Mouse (Mus musculus) gastrocnemius, adult 18-20 months (tissue): Measurements from ENCODE around the gene Cog7. TPM values are rescaled to one million over a fixed set of nuclear protein-coding genes. Genes with fewer than 3 reads are reported as not detected.

Experiments
- DNase-seq: peaks from one replicate; pipeline ENCODE4 v3.0.0; 2021; ENCODE audit warnings: low spot score
- total RNA-seq, 2 experiments: library from RNA; stranded (reverse); gene quantifications; 2 replicates each; pipeline ENCODE4 v1.2.3; 2021

Gene Cog7
- total RNA-seq, 2 experiments from 2014 or later: 11.6 TPM

GRCm38 (mm10) chr7:121954891-121955669 is 26.4 kb downstream of the Cog7 start:
- DNase-seq: no peak

GRCm38 (mm10) chr7:121947513-121947912 is 34.0 kb downstream of the Cog7 start:
- DNase-seq: no peak

- DNase-seq: no peak
These were observed 35.3 kb downstream of the Cog7 start for GRCm38 (mm10) chr7:121946196-121946595.

- DNase-seq: no peak
These were observed 39.1 kb downstream of the Cog7 start for GRCm38 (mm10) chr7:121942371-121942770.

GRCm38 (mm10) chr7:121941640-121942039 is 39.9 kb downstream of the Cog7 start:
- no peak for DNase-seq

GRCm38 (mm10) chr7:121941016-121941415 is 40.5 kb downstream of the Cog7 start:
- no peak for DNase-seq

- no peak for DNase-seq
These were observed 41.8 kb downstream of the Cog7 start for GRCm38 (mm10) chr7:121939729-121940128.

- no peak for DNase-seq
These were observed 42.3 kb downstream of the Cog7 start for GRCm38 (mm10) chr7:121939244-121939643.

- no peak for DNase-seq
These were observed 43.2 kb downstream of the Cog7 start for GRCm38 (mm10) chr7:121938124-121938891.

GRCm38 (mm10) chr7:121936861-121937630 is 44.5 kb downstream of the Cog7 start:
- DNase-seq: no peak

- peak; percentile 38 for DNase-seq
These were observed 45.4 kb downstream of the Cog7 start for GRCm38 (mm10) chr7:121935906-121936794.

GRCm38 (mm10) chr7:121934346-121934745 is 47.2 kb downstream of the Cog7 start:
- no peak for DNase-seq

GRCm38 (mm10) chr7:121933675-121934074 is 47.8 kb downstream of the Cog7 start:
- no peak for DNase-seq

- no peak for DNase-seq
These were observed 50.3 kb downstream of the Cog7 start for GRCm38 (mm10) chr7:121931246-121931645.

GRCm38 (mm10) chr7:121927882-121928281 is 53.6 kb downstream of the Cog7 start:
- no peak for DNase-seq

- no peak for DNase-seq
These were observed 57.1 kb downstream of the Cog7 start for GRCm38 (mm10) chr7:121924361-121924760.

GRCm38 (mm10) chr7:121913944-121914343 is 67.6 kb downstream of the Cog7 start:
- DNase-seq: no peak

GRCm38 (mm10) chr7:121912250-121912649 is 69.3 kb downstream of the Cog7 start:
- DNase-seq: no peak

GRCm38 (mm10) chr7:121906879-121907278 is 74.6 kb downstream of the Cog7 start:
- no peak for DNase-seq

- no peak for DNase-seq
These were observed 78.6 kb downstream of the Cog7 start for GRCm38 (mm10) chr7:121902757-121903411.
